Mouse (Mus musculus) liver, embryonic 14.5 days (tissue): ENCODE data around the gene Tagln2.

Experiments
- CTCF ChIP-seq: IDR thresholded peaks from 2 replicates; pipeline ENCODE4 v1.5.1; 2016; ENCODE audit warnings: antibody characterized with exemption, low read depth, control low read depth
- EP300 ChIP-seq: IDR thresholded peaks from 2 replicates; pipeline ENCODE4 v1.6.1; 2016; ENCODE audit warnings: antibody characterized with exemption, low read depth

GRCm38 (mm10) chr1:172481540-172482280, 18.1 kb upstream of the Tagln2 start, which contains the start of gene Igsf9:
- peak; percentile 37 for TF ChIP-seq CTCF
- TF ChIP-seq EP300 = no peak
